Mouse (Mus musculus): Measurements from ENCODE around the gene A630001G21Rik.

DNA sequence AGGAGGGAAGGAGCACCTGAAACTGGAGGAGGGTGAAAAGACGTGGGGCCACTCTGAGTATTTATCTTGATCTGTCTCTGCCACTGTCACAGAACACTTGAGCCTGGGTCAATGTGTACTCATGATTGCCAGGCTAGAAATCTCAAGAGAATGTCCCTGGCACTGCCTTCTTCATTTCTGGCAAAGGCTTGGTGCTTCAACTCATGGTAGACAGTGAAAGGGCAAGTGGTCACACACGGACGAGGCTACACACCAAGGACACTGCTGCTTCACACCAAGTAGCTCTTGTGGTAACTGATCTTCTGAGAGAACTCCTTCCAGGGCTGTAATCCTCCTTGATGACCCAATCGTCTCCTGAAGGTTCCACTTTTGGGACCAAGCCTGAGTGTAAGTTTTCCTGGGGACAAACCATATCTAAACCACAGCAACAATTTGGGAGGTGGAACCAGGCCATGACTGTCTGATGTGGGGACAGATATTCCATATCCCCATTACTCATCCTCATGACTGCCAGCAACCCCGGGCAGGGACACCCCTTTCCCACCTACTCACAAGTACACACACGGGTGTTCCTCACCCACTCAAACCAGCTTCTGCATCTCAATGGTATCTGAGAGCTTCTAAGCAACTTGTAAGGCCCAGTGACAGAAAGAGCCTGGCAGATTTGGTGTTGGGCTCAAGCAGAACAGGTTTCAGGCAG lies 20.8 kb downstream of the A630001G21Rik start:
- TF ChIP-seq CTCF (IDR thresholded peaks at IDR 0.05; ENCODE audit: extremely low read depth, insufficient read depth, insufficient read length, insufficient replicate concordance) (no peak), POLR2A (IDR thresholded peaks at IDR 0.05; ENCODE audit: low read depth, low read length) (no peak)

Measured in spleen, adult 2 months (tissue).